Mouse (Mus musculus) spleen, postnatal 0 days (tissue): ENCODE measurements around the gene Flywch2. TPM values are rescaled to one million over a fixed set of nuclear protein-coding genes. Genes with fewer than 3 reads are reported as not detected.

Experiments
- polyA plus RNA-seq: library from polyadenylated mRNA; unstranded; fragments of >200 nt; fragmentation: Nextera tagmentation; extraction: Ambion mirVana; gene quantifications from 2 replicates; pipeline ENCODE4 v1.2.1, GENCODE M21; 2015

The Flywch2 gene
- polyA plus RNA-seq: 3.5 and 6.6 TPM in 2 replicates

GRCm38 (mm10) chr17:23785561-23786471, at the start of gene Flywch2:
Gene Flywch2 (minus strand): TSS chr17:23786081.

DNA sequence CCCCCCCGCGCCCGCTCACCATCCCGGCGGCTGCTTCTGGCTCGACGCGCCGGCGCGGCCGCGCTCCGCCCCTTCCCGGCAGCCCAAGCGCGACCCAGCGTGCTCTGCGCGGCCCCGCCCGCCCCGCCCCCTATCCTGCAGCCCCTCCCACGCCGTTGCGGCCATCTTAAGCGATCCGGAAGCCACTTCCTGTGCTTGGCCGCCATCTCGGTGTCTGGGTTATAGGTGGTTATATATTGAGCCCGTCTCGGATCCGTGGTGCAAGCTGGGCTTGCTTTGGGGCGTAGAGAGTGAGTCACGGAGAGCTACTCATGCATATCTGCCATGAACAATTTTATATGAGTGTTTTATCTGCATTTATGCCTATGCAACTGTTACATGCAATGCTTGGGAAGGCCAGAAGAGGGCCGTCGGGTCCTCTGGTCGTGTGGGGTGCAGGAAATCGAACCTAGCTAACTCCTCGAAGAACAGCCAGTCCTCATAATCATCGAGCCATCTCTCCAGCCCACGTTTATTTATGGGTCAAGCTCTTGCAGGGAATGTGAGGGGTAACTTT, 43.3 kb upstream of the Flywch2 start, which contains the start of gene Elob:
Elob (minus strand) TSS at position 73 of the 556 bp plus-strand sequence.

GRCm38 (mm10) chr17:23790269-23791078, 4.6 kb upstream of the Flywch2 start, which contains the start of gene Srrm2:
Gene Srrm2 (plus strand): TSS chr17:23790532.

GRCm38 (mm10) chr17:23771284-23772218, 14.3 kb downstream of the Flywch2 start, which contains the start of gene Flywch1:
Gene Flywch1 (minus strand): TSS chr17:23771602.

DNA sequence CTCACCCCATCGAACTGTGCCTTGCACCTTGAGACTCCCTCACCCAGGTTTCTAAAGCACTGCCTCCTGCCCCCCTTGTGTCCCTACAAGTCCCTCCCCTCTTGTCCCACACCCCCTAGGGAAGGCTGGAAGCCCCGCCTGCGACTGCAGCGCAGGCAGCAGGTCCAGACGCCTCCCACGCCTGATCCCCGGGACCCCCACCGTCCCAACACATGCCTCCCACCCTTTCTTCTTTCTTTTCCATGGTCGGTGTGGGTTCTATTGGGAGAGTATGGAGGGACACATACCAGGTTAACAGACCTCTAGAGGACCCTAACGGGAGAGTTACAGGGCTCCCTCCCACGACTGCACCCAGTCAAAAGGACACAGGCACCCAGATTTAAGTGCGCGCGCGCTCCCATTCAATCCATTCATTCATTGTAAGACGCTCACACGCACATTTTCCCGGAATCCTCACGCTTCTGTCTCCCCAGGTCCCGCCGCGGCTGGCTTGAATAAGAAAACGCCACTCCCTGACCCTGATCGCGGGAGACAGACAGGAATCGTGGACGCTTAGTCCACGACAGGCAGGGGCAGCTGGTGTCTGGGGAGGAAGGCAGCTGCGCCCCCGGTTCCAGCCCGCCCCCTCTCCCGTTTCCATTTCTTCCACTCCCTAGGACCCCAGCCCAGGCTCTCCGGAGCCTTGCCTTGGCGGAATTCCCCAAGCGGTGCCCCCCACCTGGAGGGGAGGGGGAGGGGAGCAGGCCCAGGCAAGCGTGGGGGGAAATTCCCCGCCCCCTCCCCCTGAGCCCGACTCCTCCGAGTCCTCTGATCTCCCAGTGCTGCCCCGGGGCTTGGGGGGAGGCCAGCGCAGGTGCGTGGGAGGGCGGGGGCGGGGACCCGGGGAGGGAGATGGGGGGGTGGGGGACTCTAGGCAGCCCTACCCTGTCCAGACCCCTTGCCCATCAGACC, 40.3 kb downstream of the Flywch2 start, which contains the start of gene Kremen2:
Kremen2 (minus strand) TSS at position 533 of the 951 bp plus-strand sequence.

GRCm38 (mm10) chr17:23740598-23741021, 45.3 kb downstream of the Flywch2 start, which contains the start of gene Paqr4:
Gene Paqr4 (minus strand): TSS chr17:23740867.

Other genes starting within 250 kb of the Flywch2 start
- gene Zfp213, start 221.8 kb downstream of the Flywch2 start, polyA plus RNA-seq: 6.9 and 8.1 TPM in 2 replicates
- 1.9 and 2.2 TPM in 2 replicates for gene Zfp13, start 186.6 kb downstream of the Flywch2 start, polyA plus RNA-seq
- gene Zscan10, start 185.2 kb downstream of the Flywch2 start, polyA plus RNA-seq: not detected in 2 replicates
- 3.0 and 4.4 TPM in 2 replicates for gene Mmp25, start 140.8 kb downstream of the Flywch2 start, polyA plus RNA-seq
- 0.11 and 0.35 TPM in 2 replicates for gene Bicdl2, start 125.6 kb downstream of the Flywch2 start, polyA plus RNA-seq
- 43.1 and 43.5 TPM in 2 replicates for gene Hcfc1r1, start 112.5 kb downstream of the Flywch2 start, polyA plus RNA-seq
- 21.1 and 22.3 TPM in 2 replicates for gene Thoc6, start 112.2 kb downstream of the Flywch2 start, polyA plus RNA-seq
- 3.4 and 4.0 TPM in 2 replicates for gene Tnfrsf12a, start 108.6 kb downstream of the Flywch2 start, polyA plus RNA-seq
- 0.11 TPM in 1 of 2 replicates, not detected in the other for gene Cldn6, start 106.8 kb downstream of the Flywch2 start, polyA plus RNA-seq
- 0.08 TPM in 2 replicates for gene Cldn9, start 102.1 kb downstream of the Flywch2 start, polyA plus RNA-seq
- 0.11 TPM in 1 of 2 replicates, not detected in the other for gene 1520401A03Rik, start 63.3 kb downstream of the Flywch2 start, polyA plus RNA-seq
- 37.2 and 39.2 TPM in 2 replicates for gene Pkmyt1, start 59.7 kb downstream of the Flywch2 start, polyA plus RNA-seq
- 10.5 and 12.2 TPM in 2 replicates for gene Paqr4, start 45.2 kb downstream of the Flywch2 start, polyA plus RNA-seq
- gene Kremen2, start 40.2 kb downstream of the Flywch2 start, polyA plus RNA-seq: not detected in 2 replicates
- gene Flywch1, start 14.5 kb downstream of the Flywch2 start, polyA plus RNA-seq: 19.2 and 22.6 TPM in 2 replicates
- 290 and 303 TPM in 2 replicates for gene Srrm2, start 4.5 kb upstream of the Flywch2 start, polyA plus RNA-seq
- gene Elob, start 43.1 kb upstream of the Flywch2 start, polyA plus RNA-seq: 632 and 659 TPM in 2 replicates
- gene Prss33, start 50.0 kb upstream of the Flywch2 start, polyA plus RNA-seq: not detected in 2 replicates
- not detected in 2 replicates for gene Prss32, start 57.8 kb upstream of the Flywch2 start, polyA plus RNA-seq
- gene Prss41, start 58.1 kb upstream of the Flywch2 start, polyA plus RNA-seq: not detected in 2 replicates
- not detected in 2 replicates for gene Prss21, start 82.0 kb upstream of the Flywch2 start, polyA plus RNA-seq
- gene Dcpp1, start 94.8 kb upstream of the Flywch2 start, polyA plus RNA-seq: not detected in 2 replicates
- not detected in 2 replicates for gene Dcpp2, start 94.8 kb upstream of the Flywch2 start, polyA plus RNA-seq
- gene Dcpp3, start 131.4 kb upstream of the Flywch2 start, polyA plus RNA-seq: not detected in 2 replicates
- gene Sbp, start 155.6 kb upstream of the Flywch2 start, polyA plus RNA-seq: not detected in 2 replicates
- gene Sbpl, start 169.2 kb upstream of the Flywch2 start, polyA plus RNA-seq: not detected in 2 replicates
- 0.20 and 0.36 TPM in 2 replicates for gene Prss30, start 194.5 kb upstream of the Flywch2 start, polyA plus RNA-seq
- gene Prss22, start 212.0 kb upstream of the Flywch2 start, polyA plus RNA-seq: not detected in 2 replicates